Mouse (Mus musculus) adrenal gland, postnatal 36 days (tissue): ENCODE measurements around the gene Pgm2l1. TPM values are rescaled to one million over a fixed set of nuclear protein-coding genes. Genes with fewer than 3 reads are reported as not detected.

Source experiments
- DNase-seq, 2 experiments: peaks; one replicate each; pipeline ENCODE4 v3.0.0; 2021; ENCODE audit warnings: mixed read lengths in 1 of 2
- total RNA-seq, 2 experiments: library from RNA; stranded (reverse); gene quantifications; 2 replicates each; pipeline ENCODE4 v1.2.3; 2021

Gene Pgm2l1
- total RNA-seq, 2 experiments from 2014 or later: 5.7 to 8.9 TPM

DNA sequence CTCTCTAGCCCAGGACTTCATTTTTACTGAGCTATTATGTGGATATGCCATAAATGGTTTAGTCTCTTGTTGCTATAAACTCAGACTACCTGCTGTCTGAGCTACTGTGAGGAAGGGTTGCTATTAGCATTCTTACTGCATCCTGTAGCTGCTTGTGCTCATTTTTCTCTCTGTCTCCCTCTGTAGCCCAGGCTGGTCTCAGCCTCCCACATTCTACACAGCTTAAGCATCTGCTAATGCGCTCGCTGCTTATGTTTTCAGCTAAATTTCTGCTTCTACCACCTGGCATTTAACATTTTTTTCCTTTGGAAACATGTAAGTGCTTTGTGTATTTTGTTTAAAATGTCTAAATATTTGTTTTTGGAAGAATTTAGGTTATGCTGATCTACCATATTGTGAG, 68.6 kb downstream of the Pgm2l1 start:
- no peak for DNase-seq

DNA sequence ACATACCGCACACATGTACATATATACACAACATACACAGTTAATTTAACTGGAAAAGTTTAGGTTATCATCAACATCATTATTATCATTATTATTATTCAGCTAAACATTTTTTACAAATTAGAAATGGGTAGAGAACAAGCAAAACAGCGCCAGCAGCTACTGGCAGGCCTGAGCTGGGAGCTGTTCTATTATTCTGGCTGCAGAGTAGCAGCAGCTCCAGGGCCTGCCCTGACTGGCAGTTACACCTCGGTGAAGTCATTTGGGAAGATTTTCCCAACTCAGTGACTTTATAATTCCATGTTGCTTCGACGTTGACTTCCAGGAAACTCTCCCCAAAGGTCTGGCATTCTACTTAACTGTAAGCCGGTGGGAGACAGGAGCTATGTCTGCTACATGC, 69.5 kb downstream of the Pgm2l1 start:
- no peak for DNase-seq

DNA sequence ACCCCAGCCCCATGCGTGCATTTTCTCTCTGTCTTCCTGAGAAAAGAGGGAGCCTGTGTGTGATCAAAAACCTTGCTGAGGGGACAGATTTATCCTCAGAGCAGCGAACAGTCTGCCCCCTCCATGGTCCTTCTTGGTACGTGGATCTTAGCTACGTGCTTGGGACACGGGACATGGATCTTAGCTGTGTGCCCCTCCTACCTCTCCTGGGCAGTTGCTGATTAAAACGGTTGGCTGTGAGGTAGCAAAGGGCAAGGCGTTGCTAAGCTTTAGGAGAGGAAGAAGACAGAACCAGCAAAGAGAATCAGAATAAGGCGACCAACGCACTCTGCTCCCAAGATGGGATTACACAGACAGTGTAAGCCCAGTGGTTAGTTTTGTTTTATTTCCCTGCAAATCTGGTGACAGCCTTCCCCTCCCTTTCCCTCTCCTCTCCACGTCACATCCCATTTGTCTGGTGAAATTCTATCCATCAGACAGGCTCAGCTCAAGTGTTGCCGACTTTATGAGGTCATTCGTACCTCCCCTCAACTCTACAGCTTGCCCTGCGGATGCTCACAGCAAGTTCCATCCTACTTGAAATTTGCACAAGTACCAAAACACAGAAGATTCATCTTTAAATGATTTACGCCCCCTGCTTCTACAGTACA, 71.8 kb downstream of the Pgm2l1 start:
- no peak for DNase-seq

DNA sequence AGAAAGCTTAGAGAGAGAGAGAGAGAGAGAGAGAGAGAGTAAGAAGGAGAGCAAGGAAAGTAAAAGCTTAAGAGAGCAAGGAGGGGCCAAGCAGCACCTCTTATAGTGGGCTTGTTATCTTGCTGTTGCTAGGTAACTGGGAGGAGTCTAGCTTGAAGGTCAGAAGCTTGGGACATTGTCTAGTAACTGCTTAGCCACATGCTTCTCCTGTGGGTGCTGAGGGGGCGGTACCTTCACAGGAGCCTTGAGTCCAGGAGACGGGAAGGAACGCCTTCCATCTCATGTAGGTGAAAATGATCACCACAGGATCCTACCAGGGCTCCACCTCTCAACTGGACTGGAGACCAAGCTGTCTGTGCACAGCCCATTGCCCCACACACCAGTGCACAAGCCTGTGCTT, 74.2 kb downstream of the Pgm2l1 start:
- no peak for DNase-seq

DNA sequence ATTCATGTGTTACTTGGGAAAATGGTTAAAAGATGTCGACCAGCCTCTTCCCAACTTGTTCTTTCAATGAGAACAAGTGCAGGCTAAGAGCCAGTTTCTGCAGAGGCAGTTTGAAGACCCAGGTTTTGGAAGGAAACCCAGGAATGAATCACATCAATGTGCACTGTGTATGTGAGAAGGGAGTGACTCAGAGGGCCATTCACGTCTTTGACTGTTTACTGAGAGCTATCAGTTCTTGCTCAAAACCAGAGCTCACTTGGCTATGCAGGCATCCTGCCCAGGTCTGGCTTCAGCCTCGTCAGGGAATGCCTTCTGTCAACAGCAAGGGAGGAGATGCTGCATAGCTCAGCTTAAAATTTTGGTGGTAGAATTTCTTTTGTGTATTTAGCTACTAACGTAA, 75.1 kb downstream of the Pgm2l1 start:
- DNase-seq: peak; percentile 48 to 49

DNA sequence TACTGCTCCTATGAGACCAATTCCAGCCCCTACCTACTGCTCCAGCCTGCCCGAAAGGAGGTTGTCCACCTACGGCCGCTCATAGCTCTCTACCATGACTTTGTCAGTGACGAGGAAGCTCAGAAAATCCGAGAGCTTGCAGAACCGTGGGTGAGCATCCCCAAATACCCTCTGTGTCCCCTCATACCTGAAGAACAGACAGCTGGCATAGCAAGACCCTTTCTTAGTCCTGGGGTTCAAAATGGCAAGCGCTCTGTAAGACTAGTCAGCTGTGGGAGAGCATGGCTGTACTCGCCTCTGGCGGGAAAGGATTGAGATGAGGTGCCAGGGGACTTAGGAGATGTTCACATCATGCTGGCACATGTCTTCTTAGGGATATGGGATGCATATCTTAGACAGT, 78.7 kb downstream of the Pgm2l1 start:
- DNase-seq: no peak

DNA sequence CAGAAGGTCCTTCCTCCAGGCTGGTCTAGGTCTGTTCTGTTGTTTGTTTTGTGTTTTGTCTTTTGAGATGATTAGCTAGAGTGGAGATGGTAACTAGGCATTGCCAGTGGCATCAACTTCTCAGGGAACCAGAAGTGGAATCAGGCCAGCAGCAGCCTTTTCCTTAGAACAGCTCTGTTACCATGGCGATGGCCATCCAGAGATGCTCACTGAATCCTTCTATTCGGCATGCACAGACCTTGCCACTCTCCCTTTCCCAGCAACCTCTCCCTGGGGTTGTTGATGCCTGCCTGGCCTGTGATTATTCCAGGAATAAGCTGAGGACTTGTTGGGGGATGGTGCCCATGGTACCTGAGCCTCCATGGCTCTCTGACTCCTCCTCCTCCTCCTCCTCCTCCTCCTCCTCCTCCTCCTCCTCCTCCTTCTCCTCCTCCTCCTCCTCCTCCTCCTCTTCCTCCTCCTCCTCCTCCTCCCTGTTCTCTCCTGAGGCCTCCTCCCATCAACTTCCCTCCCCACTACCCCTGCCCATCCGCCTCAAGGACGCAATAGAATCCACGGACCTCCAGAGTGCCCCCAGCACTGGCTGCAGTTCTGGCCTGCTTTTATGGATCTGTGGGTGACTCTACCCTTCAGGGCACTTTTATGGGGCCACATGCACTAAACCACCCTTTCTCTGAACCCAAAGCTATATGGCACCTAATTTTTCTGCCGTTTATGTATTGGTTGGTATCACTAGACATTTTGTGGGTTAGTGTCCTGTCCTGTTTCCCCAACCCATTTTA, 80.9 kb downstream of the Pgm2l1 start:
- DNase-seq: no peak

DNA sequence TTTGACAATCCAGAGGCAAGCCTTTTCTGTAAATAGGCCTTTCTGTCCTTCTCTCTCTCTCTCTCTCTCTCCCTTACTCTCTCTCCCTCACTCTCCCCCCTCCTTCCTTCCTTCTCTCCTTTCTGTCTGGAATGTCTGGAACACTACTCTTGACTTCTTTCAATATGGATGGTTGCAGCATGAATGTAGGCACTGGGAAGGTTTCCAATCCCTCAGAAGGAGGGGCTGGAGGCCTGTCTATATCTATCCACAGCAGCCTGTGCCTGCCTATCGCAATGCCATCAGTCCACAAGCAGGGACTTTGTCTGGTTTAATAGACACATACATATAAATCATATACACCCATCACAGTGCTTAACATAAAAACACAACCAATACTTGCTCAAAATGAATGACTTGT, 82.0 kb downstream of the Pgm2l1 start:
- no peak for DNase-seq

DNA sequence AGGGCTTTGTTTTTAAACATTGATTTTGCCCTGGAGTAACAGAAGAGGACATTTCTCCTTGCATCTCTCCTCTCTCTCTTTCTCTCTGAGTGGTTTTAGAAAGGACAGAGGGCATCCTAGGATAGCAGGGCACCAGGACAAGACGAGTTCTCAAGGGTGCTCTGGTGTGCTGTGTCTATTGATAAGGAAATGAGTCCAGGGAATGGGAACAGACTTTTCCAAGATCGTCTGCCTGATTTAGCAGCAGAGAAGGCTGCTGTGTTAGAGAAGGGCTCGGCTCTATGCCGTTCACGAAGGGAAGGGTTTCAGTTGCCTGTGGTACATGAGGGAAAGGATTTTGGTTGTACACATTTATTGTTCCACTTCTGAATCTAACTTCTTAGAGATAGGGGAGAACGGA, 82.5 kb downstream of the Pgm2l1 start:
- DNase-seq: no peak

DNA sequence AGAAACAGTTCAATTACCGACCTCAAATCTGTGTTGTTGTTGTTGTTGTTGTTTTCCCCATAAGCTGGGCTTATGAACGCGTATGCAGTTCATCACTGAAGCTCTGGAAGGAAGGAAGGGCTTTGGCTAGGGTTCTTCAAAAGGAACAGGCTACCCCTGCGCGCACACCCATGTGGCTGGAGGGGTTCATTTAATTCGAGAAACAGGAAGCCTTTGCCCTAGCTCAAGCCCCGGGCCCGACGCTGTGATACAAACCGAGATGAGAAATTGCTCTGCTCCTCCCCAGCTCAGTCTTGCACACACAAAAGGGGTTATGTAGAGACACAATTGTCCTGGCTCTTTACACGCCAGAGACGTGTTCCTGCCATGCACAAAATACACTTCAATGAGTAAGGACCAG, 83.1 kb downstream of the Pgm2l1 start:
- no peak for DNase-seq

DNA sequence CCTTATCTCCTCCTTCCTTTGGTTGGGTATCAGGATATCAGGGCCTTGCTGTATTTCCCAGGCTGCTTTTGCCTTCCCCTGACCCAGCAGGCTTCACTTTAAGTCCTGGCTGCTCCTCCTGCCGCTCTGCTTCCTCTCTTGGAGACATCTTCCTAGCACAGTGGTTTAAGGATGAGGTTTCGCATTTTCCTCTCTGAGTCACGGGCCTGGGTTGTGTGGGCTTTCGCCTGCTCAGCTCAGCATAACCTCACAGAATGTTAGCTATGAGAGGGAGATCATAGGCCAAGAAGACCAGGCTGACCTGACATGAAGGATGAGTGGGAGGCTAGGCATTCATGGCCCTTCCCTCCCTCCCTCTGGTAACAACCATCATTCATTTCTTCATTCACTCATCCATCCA, 85.5 kb downstream of the Pgm2l1 start:
- DNase-seq: no peak

DNA sequence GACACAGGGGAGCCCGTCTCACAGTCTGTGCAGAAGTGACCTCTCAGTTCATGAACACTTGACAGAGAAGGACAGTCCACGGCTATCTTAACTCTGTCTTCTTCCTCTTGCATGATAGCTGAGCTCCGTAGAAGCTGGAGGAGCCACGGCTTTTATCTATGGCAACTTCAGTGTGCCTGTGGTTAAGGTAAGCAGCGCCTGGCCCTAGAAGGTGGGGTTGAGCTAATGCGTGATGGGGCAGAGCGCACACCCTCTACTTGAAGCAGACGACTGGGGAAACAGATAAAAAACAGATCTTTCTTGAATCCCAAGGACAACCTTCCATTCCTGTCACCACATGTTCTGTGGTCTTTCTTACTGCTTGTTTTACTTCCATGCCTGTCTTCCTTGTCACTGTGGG, 89.7 kb downstream of the Pgm2l1 start:
- DNase-seq: no peak

DNA sequence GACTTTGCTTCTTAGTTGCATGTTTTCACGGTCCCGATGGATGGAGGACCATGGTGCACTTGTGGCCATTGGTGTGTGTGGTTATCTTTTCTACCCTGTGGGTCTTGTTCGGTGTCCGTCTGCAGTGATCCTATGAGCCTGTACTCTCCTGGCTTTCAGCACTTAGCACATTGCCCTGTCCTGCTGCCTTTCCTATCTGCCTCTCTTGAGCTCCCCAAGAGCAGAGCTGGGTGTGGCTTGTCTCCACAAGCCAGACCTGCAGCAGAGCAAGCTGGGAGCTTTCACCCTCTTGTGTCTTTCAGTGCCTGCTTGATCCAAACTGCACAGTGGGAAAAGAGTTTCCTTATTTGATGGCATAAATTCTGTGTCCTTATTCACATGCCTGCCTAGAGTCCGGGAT, 90.3 kb downstream of the Pgm2l1 start:
- DNase-seq: no peak

DNA sequence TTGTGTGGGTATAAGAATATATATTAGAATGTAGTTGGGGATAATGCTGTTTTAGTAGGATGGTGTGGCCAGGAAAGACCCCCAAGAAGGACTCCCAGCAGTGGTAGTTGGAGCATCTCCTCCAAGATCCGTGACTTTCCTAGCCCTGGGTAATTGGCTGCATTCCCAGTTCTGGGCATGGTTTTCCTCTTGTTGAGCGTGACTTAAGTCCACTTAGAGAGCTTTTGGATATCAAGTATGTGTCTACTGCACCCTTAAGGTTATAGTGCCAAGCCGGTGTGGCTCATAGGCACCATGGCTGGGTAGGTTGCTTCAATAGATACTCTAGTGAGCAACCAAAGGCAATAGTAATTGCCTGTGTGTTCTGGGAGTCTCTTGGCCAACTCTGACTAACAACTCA, 96.5 kb downstream of the Pgm2l1 start:
- DNase-seq: no peak

DNA sequence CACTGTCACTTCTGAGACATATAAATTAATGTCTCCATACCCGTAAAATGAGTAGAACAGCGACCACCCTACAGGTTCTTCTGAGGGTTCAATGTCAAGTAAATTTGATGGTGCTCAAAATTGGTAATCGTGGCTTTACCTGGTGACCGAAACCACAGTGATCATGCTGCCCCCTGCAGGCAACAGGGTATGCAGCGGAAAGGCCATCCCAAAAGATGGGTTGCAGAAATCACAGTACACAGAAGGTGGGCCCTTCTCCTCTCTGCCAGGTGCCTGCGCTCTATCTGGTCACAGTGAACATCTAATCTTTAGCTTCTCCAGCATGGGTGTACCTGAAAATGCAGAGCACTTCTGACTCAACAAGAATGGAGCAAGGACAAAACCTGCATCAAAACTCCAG, 98.3 kb downstream of the Pgm2l1 start:
- DNase-seq: peak; percentile 49 to 62

DNA sequence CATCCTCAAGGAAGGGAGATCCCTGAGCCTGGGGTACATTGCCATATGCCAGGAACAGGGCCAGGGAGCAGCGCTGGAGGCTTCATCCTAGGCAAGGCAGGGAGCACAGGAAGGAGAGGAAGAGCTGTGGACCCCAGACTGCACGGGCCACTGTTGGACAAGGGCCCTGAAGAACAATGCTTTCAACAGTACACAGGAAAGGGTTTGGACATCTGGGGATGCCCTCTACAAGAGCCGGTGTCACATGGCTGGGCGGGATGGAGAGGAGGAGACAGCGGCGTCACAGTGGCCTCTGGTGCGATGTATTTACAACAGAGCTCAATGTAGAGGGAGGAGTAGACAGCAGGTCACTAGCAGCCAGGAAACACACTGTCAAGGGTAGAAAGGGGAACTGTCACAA, 100.3 kb downstream of the Pgm2l1 start:
- DNase-seq: no peak

Other genes starting within 250 kb of the Pgm2l1 start
- 10 to 100 TPM; 14.2 to 21.6 TPM for gene Rnf169, start 246.9 kb upstream of the Pgm2l1 start, total RNA-seq
- gene Chrdl2, start 221.2 kb upstream of the Pgm2l1 start, total RNA-seq: not detected
- 10 to 100 TPM; 21.5 to 22.3 TPM for gene Pold3, start 105.8 kb upstream of the Pgm2l1 start, total RNA-seq
- 1 to 10 TPM; 3.8 to 5.3 TPM for gene Lipt2, start 68.1 kb upstream of the Pgm2l1 start, total RNA-seq
- gene Kcne3, start 50.9 kb upstream of the Pgm2l1 start, total RNA-seq: 1 to 10 TPM in 1 of 2 experiments, under 1 TPM in 1; 0.99 to 1.5 TPM
- 1 to 10 TPM; 1.2 to 1.4 TPM for gene P4ha3, start 58.1 kb downstream of the Pgm2l1 start, total RNA-seq
- gene C2cd3, start 144.8 kb downstream of the Pgm2l1 start, total RNA-seq: 10 to 100 TPM; 20.8 to 21.0 TPM
- 10 to 100 TPM; 53.8 to 67.6 TPM for gene Ppme1, start 144.9 kb downstream of the Pgm2l1 start, total RNA-seq
- gene Ucp3, start 245.6 kb downstream of the Pgm2l1 start, total RNA-seq: 10 to 100 TPM; 14.6 to 29.8 TPM